Mouse (Mus musculus) fibroblast of lung, adult 2 months (primary cell): Measurements from ENCODE around the gene Ccno.

Experiments
- DNase-seq: peaks from one replicate; pipeline ENCODE4 v3.0.0-alpha.2; 2011; ENCODE audit warnings: low read depth

Gene Ccno

DNA sequence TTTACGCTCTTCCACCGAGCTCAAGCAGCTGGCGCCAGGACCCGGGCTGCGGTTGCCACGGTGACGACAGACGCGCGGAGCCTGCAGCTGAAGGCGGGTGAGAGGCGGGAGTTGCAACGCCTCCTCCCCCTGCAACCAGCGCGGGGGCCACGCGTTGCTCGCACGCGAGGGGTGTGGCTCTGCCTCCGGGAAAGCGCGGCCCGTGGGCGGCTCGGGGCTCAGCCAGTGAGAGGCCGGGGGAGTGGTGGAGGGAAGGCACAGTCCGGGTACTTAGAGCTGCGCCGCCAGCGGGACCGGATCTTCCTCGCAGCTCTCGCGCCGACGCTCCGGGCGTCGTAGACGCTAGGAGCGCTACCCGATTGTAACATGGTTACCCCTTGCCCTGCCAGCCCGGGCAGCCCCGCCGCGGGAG is at the start of gene Ccno:
Gene Ccno (plus strand): TSS at position 271 of the 412 bp plus-strand sequence.
- peak; percentile 89 for DNase-seq

DNA sequence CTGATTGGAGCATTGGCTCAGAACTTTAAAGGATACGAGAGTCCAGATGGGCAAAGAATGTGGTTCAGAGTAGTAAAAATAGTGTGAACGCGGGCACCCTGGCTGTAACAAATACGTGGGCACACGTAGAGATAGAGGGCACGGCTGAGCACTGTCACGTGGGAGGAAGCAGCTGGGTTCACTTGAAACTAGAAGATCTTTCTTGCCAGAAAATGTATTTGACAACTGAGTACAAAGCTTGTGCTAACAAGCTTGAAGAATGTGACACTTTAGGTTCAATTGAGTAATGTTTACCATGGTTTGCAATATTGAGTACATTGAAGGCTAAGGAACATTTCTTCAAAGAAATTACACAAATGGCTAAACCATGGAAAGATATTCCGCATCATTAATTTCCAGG is 49.5 kb upstream of the Ccno start:
- DNase-seq, result no peak

DNA sequence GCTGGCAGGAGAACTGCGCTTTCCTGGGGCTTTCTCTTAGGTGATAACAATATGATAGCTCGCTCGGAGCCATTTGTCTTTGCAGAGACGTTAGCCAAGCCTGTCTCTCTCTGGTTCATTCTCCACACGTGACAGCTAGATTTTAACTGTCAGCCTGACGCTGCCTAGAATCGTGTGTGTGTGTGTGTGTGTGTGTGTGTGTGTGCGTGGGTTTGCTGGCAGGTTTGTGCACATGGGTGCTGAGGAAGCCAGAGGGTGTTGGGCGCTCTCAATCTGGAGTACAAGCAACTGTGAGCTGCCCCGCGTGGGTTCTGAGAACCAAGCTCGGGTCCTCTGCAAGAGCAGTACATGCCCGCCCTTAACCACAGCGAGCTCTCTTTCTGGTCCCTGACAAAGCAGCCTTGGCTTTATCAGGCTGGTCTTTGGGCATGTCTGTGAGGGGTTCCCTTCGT is 45.7 kb upstream of the Ccno start:
- DNase-seq, result no peak

DNA sequence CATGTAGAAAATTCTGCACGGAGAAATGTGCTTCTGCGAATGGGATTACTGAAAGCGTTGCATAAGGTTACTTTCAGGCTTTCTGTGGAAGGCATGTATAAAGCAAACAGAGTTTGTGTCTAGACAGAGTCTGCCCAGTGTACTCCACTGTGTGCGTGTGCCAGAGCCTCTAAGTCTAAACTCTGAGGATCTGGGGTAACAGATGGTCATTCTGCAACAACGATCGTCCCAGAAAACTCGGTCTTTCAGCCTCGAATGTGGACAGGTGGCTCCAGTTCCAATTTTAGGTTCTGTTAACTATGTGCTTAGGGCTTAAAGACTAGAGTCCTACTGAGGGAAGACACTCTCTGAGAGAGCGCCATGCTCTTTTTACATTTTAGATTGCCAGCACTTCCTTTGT is 42.3 kb upstream of the Ccno start:
- no peak for DNase-seq

DNA sequence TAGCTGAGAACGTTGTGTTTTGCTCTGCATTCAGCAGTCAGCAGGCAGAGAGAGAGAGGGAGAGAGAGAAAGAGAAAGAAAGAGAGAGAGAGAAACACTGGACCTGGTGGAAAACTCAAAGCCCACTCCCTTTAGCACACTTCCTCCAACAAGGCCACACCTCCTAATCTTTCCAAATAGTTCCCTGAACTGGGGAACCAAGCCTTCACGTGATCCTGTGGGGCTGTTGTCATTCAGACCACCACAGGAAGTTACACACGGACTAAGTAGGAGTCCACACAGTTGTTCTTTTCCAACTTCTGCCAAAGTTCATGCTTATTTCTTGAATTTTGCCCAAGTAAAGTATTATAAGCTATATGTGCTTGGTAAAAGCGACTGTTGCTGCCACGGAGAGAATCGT is 41.7 kb upstream of the Ccno start:
- DNase-seq, result no peak

DNA sequence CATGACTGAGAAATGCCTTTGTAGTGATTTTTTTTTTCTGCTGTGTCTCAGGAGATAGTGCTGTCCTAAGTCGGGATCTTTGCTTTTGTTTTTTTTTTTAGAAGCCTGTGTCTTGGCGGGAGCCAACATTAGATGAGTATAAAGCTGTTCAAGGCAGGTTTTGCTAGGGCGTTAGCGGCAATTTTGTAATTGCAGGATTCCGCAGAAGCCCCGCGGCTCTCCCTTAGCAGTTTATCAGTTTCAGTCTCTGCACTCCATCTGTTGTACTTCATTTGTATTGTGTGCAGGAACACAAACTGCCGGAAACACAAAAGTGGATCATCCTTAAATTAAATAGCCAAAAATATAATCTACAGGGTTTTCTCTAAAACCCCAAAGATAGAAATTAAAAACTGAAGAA is 33.5 kb upstream of the Ccno start:
- no peak for DNase-seq

DNA sequence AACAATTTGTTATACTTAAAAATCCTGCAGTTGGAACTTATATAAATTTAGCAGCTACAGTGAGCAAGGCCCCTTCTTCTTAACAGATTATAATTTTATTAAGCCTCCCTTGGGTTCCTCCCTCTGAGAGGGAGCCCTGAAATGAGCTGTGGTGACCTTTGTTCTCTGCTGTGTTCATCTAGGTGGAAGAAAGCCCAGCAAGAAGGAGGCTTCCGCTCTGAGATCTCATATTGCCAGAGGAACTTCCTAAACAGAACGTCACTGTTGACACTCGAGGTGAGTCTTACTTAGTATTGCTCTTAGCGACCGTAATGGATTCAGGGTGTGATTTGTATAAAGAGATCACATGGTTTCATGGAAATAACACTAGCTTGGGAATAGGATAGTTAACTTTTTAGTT is 24.5 kb upstream of the Ccno start:
- DNase-seq, result no peak

DNA sequence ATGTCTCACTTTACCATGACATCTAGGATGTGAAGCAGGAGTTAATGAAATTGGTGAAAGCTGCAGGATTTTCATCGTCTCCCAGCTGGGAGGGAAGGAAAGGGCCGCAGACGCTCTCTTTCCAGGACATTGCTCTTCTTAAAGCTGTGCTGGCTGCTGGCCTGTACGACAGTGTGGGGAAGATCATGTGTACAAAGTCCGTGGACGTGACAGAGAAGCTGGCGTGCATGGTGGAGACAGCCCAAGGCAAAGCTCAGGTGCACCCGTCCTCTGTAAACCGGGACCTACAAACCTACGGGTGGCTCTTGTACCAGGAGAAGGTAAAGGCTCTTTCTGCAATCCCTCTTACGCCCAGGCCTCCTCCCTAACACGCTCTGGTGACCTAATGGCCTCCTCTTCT is 23.2 kb upstream of the Ccno start:
- no peak for DNase-seq

DNA sequence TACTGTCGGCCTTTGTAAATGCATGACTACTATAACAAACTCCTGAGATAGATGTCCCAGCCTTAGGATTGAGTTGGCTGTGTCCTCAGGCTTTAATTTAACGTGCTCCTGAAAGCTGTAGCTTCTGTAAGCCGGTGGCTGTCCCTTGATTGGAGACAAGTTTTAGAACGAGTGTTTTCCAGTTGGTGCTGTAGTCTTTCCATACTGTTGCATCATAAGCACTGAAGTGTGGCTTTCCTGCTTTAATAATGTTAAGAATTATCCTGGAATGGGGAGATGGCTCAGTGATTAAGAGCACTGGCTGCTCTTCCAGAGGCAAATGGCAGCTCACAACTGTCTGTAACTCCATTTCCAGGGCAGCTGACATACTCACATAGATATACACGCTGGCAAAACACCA is 20.3 kb upstream of the Ccno start:
- DNase-seq, result no peak

DNA sequence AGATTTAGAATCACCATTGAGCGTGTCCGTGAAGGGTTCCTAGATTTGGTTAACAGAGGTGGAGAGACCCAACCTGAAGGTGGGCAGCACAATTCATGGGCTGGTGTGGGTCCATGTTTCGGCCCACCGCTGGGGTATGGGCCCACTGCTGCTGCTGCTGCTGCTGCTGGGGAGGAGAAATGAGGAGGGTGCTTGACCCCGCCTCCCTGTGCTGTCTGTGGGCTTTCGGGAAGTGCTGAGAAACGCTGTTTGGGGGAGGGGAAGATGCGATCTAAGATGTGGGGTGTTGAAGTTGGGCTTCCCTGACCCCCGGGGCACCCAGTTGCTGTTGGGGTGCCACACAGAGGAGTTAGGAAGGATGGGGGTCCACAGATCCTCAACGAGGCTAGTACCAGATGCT is 10.9 kb upstream of the Ccno start:
- no peak for DNase-seq

DNA sequence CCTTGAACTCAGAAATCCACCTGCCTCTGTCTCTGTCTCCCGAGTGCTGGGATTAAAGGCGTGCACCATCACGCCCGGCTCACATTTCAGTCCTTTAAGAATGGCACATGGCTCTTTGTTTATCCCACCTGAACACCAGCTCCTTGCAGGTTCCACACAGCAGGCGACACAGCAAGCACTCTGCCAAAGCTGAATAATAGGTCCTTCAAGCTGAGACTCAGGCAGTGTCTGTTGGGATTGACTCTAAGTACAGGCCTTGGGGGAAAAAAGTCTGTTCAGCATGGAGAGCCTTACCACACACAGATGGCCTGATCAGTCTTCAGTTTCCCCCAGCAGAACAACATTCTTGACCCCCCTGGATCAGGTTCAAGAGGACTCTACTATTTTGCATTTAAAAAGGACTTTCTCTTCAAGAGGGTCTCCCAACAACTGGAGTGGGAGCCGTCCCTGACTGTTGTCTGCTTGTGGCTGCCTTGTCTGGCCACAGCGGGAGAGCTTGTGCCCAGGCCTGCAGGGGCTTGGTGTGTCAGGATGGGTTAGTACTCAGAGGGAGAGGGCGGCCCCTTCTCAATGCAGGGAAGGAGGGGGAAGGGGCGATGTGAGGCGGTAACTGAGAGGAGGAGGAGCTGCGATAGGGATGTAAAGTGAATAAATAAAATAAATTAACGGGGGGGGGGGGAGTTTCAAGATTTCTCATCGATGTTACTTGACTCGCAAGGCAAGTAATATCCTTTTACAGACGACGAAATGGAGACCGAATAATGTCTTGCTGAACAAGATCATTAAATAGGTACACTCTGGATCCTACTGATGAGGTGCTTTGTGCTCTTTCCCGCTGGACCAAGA is 1.8 kb upstream of the Ccno start:
- no peak for DNase-seq

DNA sequence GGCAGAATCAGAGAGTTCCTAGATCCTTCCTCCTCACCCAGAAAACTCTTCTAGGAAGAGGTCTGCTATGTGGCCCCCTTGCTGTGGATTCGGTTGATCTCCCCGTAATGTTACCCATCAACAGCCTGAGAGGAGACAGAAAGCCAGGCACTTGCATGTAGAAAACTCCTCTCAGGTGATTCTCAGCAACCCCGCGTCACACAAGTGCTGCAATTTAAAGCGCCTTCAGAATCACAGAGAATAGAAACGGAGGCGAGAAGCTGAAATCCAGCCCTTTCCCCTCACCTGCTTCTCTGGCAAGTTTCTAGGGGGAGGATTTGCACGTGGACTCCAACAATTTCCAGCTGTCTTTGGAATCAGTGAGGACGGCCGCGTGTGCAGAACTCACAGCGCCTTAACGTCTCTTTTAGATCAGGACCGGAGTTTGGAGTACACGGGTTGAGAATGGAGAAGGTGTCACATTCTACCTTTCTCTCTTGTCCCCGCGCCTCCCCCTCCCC is 1.1 kb upstream of the Ccno start:
- no peak for DNase-seq

DNA sequence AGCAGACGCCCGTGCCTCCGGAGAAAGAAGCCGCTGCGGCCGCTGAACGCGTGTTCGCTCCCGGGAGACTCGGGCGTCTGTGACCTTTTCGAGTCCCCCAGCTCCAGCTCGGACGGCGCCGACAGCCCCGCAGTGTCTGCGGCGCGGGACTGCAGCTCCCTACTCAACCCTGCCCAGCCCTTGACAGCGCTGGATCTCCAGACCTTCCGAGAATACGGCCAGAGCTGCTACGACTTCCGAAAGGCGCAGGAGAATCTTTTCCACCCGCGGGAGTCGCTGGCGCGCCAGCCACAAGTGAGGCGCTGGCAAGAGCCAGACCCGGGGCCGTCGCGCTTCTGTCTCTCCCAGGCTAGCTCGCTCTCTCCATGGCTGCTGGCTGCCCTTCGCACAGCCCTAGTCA is 389 bp downstream of the Ccno start:
- no peak for DNase-seq

DNA sequence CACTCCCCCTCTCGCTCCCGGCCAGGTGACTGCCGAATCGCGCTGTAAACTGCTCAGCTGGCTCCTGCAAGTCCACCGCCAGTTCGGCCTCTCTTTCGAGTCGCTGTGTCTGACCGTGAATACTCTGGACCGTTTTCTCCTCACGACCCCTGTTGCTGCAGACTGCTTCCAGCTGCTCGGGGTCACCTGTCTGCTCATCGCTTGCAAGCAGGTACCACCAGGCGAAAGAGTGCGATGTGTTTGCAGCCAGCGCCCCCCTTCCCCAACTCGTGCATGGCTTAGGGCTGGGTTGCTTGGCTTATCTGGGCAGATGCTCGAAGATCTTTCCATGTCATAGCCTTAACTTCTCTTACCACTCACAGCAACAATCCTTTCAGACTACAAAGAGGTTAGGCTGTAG is 1.3 kb downstream of the Ccno start:
- no peak for DNase-seq

DNA sequence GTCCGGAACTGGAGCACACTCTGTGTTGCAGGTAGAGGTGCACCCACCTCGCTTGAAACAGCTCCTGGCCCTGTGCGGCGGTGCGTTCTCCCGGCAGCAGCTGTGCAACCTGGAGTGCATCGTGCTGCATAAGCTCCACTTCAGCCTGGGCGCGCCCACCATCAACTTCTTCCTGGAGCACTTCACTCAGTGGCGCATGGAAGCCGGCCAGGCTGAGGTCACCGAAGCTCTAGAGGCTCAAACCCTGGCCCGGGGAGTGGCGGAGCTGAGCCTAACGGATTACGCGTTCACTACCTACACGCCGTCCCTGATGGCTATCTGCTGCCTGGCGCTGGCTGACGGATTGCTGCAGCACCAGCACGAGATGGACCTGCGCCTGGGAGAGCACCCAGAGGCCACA is 1.9 kb downstream of the Ccno start:
- no peak for DNase-seq

DNA sequence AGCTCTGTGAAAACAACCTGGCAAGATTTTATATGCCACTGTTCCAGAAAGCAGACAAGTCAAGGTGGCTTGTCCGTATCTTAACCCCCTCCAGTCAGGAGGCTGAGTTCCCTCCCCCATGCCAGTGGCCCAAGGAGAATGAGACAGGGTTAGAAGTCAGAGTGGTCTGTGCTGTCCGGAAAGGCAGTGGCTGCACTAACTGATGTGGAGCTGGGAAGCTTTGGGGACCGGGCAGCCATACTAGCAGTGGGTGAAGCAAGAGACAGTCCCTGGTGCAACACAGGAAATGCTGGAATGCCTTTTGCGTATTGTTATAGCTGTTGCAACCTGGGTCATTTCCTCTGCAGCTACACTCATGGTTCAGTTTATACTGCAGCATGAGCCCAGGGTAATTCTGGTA is 2.7 kb downstream of the Ccno start:
- DNase-seq, result no peak

DNA sequence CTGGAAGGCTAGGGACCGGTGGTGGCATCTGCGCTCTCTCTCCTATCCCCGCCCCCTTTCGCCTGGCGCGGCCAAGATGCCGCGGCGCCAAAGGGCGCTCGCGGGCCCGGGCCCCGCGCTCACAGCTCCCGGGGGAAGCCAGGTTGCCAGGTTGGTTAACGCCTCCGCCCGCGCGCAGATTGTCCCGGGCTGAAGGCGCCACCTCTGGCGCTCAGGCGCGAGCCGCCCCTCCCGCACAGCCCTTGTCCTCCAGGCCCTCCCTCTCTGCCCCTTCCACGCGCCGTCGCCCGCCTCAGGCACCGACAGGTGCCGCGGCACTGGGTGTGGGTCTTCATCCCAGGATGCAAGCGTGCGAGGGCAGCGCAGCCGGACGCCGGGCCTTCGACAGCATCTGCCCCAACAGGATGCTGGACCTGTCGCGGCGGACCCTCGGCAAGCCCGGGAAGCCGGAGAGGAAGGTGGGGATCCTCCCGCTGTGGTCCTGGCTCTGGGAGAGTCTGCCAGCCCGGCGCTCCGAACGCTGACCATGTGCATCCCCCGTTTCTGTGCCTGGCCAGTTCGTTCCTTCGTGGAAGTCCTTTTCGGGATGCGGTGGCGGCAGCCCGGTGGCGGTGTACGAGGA is 6.0 kb downstream of the Ccno start, which contains the start of gene Mcidas:
Gene Mcidas (plus strand): TSS at position 315 of the 622 bp plus-strand sequence.
- DNase-seq, result no peak

DNA sequence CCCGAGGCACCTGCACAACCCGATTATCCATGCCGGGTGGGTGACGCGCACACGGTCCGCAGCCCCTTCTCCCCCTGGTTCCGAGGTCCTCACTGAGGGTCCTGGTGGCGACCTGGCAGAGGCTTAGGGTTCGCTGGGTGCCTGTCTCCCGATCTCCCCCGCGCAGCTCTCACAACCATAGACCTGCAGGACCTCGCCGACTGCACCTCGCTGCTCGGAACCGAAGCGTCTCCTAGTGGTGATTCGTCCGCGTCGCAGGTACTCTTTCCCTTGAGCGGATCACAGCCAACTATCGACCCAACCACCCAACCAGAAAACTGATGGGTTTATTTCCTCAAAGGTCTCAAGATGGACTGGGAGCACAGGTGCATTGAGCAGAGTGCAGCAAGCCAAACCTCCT is 6.6 kb downstream of the Ccno start:
- DNase-seq, result no peak

DNA sequence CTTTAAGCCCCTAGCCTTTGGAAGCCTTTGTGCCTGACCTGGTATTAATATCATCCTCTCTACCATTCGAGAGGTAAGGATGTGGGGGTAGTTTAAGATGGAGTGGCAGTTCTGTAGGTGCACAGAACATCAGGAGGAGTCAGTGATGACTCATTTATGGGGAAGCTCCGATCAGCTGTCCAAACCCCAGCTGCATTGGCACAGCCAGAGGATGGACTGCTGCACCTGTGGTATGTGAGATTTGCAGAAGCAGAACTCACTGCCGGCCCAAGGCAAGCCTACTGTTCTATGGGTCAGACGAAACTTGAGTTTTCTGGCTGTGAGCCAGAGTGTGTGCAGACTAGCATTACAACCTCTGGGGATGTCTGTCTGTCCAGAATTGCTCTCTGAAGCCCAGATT is 8.8 kb downstream of the Ccno start:
- DNase-seq, result no peak

DNA sequence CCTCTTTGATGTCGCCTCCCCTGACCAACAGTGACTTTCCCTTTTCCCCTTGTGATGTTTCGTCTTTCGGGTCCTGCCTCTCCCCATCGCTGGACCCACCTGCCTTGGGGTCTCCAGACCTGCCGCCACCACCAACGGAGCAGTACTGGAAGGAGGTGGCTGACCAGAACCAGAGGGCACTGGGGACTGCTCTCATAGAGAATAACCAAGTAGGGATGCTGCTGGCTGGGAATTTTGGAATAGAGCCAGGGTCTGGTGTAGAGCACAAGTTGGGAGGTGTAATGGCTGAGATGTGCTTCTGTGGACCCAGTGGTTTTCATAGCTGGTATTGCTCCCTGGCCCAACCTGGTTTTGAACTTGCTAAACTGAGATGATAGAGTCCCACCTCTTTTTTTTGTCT is 9.8 kb downstream of the Ccno start:
- no peak for DNase-seq

DNA sequence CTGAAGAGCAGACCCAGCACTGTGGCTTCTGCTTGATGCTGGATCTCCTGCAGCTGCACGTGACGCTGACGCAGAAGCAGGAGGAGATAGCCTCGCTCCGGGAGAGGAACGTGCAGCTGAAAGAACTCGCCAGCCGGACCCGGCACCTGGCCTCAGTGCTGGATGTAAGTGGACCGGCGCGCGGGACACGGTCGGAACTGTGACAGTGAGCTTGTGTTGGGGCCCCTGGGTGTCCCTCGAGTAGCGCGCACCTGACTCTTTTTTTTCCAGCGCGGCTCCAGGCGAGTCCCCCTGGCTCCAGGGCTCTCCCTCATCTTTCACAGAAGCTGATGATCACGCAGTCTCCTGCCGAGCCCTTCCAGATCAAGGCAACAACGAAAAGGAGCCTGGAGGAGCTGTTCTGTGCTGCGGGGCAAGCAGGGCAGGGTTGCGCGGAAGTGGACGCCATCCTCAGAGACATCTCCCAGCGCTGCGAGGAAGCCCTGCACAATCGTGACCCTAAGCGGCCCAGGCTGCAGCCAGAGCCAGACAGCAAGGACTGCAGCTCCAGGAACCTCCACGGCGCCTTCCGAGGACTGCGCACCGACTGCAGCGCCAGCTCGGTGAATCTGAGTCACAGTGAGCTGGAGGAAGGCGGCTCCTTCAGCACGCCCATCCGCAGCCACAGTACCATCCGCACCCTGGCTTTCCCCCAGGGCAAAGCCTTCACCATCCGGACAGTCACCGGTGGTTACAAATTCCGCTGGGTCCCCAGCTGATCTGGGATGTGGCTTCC is 11.0 kb downstream of the Ccno start:
- no peak for DNase-seq

DNA sequence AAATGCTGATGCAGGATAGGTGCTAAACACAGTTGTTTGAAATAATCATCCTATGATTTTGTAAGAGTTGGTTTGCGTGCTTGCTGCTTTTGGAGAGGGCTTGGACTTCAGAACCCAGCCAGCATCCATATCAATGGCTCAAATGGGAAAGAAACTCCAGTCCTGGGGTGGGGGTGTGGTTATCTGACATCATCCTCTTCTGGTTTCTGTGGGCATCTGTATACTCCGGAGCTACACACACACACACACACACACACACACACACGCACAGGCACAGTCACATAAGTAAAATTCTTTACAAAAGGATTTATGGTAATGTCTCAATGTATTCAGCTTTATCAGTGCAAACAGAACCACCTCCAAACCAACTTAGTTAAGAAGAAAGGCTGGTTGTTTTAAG is 12.5 kb downstream of the Ccno start:
- no peak for DNase-seq
